Mouse (Mus musculus) B cell, adult 2 months (primary cell): ENCODE measurements around the gene Rffl.
A peak's percentile ranks its signal among the peaks of the same experiment; 100 is the strongest.
"Not testable (repeated sequence)": the region's sequence is repeated elsewhere in the genome, so short reads cannot be mapped to it uniquely, and the experiment has no call there.

ENCODE experiments used
- DNase-seq, 2 experiments: peaks; one replicate each; pipeline ENCODE4 v3.0.0; 2022

Rffl gene

DNA sequence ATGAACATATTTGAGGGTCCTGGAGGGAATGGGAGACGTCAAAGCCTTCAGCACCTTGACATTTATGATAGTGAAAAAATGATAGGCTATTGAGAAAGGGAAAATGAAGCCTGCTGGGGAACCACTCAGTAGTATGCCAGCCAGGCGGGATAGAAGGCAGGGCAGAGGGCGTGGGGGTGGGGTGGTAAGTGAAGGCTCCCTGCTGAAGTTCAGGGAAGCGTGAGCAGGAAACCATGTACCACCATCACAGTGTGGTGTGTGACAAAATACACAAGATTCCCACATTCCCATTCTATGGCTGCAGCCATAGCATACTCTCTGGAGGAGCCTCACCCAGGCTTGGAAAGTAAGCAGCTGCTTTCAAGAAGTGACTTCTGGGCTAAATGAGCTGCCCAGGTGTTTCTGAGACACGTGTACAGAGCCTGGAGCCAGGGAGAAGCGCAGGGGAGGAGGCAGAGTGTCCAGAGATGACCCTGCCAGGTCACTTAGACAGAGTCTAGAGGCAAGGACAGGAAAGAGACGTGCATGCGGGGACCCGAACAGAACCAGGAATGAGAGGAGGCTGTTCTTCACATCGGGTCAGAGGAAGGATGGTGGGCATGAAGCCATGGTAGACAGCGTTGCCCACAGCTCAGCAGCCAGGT lies 26.1 kb downstream of the Rffl start:
- DNase-seq: peak in 1 of 2 experiments; percentile 28

DNA sequence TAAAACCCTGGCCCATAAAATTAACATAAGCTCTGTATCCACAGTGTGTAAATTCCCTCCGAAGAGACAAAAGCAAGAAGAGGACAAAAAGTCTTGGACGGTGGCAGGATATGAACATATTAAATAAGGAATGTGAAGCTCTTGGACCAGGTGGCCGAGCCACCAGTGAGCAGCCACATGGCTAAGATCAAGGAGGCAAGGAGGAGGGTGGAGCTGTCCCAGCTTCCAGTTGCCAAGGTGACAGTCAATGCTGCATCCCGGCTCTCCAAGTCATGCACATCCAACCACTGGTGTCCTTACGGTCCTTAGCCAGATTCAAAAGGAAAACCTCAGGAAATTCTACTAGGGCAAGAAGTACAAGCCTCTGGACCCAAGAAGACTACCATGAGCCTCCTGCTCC lies 32.5 kb downstream of the Rffl start:
- no peak for DNase-seq

DNA sequence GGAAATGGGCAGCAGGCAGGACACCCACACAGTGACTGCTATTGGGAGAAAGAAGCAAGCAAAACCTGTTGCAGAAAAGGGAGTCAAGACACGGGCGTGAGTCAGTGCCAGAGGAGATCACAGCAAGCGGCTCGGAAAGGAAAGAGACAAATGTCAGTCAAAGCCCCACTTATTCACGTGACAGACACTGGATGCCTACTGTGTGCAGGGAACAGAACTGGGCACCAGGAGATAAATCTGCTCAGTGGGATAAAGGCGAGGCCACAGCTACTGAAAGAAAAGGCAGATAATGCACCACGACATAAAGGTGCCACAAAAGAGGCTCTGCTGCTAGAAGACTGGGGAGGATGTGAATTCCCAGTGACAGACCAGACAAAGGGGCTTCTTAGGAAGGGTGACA lies 33.2 kb downstream of the Rffl start:
- no peak for DNase-seq

DNA sequence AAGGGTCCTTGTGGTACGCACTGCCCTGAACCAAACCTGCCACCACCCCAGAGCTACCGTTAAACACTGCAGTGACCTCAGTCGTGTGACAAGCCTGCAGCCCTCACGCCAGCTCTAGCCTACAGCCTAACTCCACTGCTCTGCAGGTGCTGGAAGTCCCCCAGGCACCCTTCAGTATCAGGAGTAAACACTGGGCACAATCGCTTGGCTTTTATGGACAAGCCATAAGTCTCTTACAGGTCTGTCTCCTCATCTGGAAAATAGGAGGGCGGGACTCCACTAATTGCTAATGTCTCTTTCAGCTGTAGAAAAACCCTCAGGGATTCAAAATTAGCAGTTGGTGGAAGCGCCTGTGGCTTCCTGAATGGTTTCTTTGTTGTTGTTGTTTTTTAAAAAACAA lies 33.8 kb downstream of the Rffl start:
- DNase-seq: no peak

GRCm38 (mm10) chr11:82835616-82836432 lies 35.2 kb downstream of the Rffl start:
- DNase-seq: no peak

DNA sequence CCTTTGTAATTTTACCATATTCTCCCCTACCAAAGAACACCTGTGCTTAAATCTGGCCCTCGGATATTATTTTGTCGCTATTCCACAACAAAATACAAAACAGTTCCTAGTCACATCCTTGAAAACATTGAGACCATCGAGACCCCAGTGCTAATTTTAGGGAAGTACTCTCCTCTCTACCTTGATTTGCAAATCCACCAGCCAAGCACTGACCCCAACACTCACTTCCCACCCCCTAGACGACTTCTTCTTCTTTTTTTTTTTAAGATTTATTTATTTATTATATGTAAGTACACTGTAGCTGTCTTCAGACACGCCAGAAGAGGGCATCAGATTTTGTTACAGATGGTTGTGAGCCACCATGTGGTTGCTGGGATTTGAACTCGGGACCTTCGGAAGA lies 36.7 kb downstream of the Rffl start:
- not testable (repeated sequence) for DNase-seq

- no peak for DNase-seq
Measured at GRCm38 (mm10) chr11:82833929-82834328, 37.1 kb downstream of the Rffl start.

- DNase-seq: not testable (repeated sequence)
Measured at GRCm38 (mm10) chr11:82832402-82832801, 38.6 kb downstream of the Rffl start.

DNA sequence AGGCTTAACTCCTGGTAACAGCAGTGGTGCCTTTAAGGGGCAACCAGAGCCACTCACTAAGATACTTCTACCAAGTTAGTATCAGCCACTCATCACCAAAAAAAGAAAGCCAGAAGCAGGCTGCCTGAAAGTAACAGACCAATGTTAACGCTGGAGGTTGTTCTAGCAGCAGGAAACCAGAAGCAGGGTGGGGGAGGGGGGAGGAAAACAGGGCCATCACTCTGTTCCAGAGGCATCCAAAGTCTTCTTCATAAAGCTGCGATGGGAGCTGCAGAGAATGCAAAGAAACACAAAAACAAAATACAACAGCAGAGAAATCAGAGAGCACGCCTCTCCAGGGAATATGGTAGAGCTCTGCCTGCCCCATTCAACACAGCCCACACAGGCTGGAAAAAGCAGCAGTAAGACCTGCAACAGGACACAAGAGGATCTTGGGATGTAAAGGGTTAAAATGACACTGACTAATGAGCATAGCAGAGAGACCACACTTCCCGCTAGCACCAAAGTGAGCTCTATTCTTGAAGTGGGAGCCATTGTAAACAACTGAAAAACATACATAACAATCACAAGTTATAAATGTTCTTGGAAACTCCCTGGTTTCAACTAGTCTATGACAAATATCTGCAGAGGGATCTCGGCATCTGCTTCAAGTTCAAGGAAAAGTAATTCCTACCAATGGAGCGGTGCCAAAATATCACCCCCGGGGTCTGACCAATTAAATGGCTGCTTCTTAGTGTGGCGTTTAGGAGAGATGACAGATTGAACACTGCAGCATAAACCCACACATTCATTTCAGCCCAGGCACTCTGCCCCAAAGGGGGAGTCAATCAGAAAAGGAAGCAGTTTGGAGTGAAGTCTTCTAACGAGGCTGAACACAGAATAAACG lies 39.8 kb downstream of the Rffl start:
- no peak for DNase-seq

- no peak for DNase-seq
Measured at GRCm38 (mm10) chr11:82826818-82827217, 44.2 kb downstream of the Rffl start.

DNA sequence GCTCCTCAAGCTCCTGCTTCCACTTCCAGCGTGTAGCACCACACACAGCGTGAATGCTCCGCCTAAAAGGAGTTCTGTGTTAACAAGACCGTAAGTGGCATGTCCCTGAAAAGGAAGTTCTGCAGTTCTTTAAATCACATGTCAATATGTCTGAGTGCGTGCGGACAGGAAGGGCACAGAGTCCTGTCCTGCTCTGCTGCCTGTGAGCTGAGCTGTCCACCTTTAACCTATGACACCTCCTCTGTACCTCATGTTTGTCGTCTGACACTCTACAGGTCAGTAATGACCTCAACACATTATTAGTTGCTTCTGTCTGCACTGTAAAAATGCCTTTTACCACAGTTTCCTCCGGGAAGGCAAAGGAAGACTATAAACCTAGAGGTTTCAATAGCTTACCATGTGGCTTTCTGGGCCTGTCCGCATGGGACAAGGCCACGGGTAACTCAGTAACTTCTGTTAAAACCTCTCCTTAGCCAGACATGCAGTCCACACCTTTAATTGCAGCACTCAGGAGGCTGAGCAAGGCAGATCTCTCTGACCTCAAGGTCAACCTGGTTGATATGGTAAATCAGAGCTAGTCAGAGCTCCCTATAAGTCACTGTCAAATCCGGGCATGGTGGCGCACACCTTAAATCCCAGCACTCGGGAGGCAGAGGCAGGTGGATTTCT lies 50.1 kb downstream of the Rffl start:
- DNase-seq: no peak

DNA sequence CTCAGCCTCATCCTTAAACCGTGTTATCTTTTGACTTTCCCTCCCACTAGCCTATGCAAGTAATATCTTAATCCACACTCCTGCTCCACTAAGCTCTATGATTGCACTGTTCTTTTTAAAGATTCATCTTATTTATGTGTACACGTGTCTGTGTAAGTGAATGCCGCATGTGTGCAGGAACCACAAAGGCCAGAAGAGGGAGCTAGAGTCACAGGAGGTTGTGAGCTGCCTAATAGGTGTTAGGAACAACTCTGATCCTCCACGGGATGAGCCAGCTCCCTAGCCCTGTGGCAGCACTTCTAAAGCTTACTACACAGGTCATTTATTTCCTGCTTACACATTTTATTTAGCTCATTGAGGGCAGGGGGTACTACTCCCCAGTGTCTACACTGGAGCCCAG lies 51.7 kb downstream of the Rffl start:
- peak; percentile 55 to 58 for DNase-seq

- no peak for DNase-seq
Measured at GRCm38 (mm10) chr11:82808485-82808884, 62.5 kb downstream of the Rffl start.

DNA sequence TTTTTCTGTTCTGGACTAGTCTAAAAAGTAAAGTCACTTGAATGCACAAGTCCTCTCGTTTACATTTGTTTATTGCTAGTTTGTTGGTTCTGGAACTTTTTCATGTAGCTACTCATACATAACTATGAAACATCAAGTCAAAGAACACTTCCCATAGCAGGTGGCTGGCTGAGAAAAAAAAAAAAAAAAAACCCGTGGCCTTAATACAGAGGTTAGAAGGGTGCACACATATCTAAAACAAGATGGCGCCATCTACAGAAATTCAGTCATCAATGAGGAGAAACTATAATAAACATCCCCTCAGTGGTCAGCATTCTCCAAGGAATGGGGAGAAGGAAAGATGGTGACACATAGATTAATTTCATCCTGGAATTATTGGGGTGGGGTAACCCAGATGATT lies 63.6 kb downstream of the Rffl start:
- DNase-seq: no peak

DNA sequence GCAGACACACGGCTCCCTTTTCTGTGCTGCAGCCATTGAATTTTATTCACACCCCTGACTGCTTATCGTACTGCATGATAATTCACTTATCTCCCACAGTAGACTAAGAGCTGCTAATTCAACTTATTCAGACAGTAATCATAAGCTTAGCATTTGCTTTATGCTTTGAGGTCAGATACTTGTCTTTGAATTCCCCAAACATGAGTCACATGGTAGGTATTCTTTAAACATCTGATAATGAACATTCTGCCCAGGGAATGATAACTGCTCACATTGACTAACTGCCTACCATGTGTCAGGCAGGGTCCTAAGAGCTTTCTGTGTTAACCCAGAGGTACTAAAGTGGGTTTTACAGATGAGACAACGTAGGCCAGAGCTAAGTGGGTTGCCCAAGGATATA lies 64.4 kb downstream of the Rffl start:
- no peak for DNase-seq

- no peak for DNase-seq
Measured at GRCm38 (mm10) chr11:82783453-82783852, 87.6 kb downstream of the Rffl start.

DNA sequence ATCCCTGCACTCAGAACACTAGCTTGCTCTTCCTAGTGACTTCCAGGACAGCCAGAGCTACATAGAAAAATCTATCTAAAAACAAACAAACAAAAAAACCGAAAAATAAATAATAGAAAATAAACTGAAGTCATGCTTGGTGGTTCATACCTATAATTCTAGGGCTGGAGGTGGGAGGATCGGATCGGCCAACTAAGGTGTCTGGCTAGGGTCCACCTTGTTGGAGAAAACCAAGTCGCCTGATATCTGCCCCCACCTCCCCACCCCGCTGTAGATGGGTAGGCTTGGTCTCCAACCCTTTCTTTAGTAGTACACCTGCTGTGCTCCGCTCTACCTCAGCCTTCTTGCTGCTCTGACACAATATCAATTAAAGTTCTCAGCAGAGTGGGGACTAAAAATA lies 88.8 kb downstream of the Rffl start:
- DNase-seq: no peak

- DNase-seq: peak; percentile 95
Measured at GRCm38 (mm10) chr11:82780983-82781903, 89.8 kb downstream of the Rffl start, which contains the start of gene Lig3. TSS of gene Lig3 (plus strand) at chr11:82781108.

- DNase-seq: no peak
Measured at GRCm38 (mm10) chr11:82780134-82780533, 90.9 kb downstream of the Rffl start.

GRCm38 (mm10) chr11:82764438-82764924 lies 106.5 kb downstream of the Rffl start:
- no peak for DNase-seq

DNA sequence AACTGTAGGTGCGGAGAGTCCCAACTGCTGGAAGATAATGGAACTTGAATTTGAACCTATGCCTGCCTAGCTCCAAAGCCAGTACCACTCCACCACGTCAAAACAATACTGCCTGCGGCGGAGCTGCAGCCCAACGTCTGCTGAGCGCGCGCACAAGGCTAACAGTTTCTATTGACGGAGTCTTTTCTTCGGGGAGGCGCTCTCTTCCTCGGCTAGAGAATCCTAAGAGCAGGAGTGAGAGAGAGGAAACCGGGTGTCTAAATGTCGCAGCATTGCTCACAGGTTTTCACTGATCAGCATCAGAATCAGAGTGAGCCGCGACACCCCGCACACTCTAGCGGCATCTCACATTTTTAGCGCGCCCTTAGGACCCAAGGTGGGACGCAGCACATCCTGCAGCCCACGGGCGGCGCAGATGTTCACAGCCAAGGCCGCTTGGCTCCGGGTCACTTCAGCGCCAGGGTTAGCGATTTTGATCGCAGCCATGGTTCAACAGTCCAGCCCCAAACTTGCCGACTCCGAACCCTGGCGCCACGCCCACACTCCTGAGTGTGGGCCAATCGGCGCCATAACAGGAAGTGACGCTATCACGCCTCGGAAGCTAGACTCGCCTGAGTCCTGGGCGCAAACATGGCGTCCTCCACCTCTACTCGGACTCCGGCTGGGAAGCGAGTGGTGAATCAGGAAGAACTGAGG lies 107.1 kb downstream of the Rffl start, which contains the start of the genes Cct6b and Zfp830:
Gene Cct6b, minus strand, starts transcription at position 580 of the 696 bp plus-strand sequence.
Gene Zfp830, plus strand, starts transcription at position 604 of the 696 bp plus-strand sequence.
- peak; percentile 89 to 90 for DNase-seq
